Mouse (Mus musculus) embryonic stem cell, embryonic (primary cell): ENCODE measurements around the gene Ndufv3.
"Not testable (repeated sequence)": the region's sequence is repeated elsewhere in the genome, so short reads cannot be mapped to it uniquely, and the experiment has no call there.

Experiments used
- CTCF ChIA-PET, 4 experiments: fragments of 300-600 bp in 2 of 4; fragments of 350-600 bp in 2 of 4; sonication (Branson Sonifier 250); formaldehyde crosslinking; loops; one replicate each; lab custom pipeline; 2022; ENCODE audit warnings: inconsistent platforms in 2 of 4; lab: Charles Lee
- POLR2A ChIA-PET, 4 experiments: fragments of 300-600 bp in 2 of 4; fragments of 350-600 bp in 2 of 4; sonication (Branson Sonifier 250); formaldehyde crosslinking; loops; one replicate each; lab custom pipeline; 2022; ENCODE audit warnings: antibody characterized with exemption in 4 of 4, inconsistent platforms in 1 of 4; lab: Charles Lee

Gene Ndufv3

DNA sequence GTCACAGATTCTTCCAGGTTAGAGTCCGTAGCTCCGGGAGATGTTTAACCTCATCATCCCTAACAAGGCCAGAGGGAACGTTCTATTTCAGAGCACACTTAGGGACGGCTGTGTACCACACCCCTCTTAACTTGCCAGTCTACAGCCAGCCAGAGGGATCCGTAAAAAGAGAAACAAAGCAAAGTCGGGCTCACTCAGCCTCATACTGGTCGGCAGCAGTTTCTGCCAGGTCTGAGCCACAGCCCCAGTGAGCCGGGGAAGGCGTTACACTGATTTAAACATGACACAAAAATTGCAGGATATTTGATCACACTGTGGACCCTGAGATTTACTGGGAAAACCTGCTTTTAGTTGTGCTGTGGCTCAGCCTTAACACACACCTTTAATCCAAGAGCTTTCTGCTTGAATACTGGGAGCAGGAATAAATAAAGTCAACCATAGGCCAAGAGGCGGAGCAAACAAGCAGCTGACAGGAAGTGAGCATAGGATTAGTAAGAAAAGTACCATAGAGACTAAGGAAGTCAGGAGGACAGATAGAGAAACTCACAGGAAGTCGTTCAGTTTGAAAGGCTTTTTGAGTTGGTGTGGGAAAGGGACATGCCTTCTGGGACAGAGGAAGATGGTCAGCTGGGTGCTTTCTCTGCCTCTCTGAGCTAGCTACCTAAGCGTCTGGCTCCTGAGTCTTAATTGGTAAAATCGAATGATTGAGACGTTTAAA lies 11.7 kb downstream of the Ndufv3 start:
- ChIA-PET CTCF (interaction anchor here in 1 of 4 experiments (1.2 kb wide), 1 partner anchor 49 kb away, joined by 3 read pairs; no protein-coding TSS in a partner anchor), POLR2A (interaction anchor here (0.6 to 4.8 kb wide), 32 partner anchors 8 to 177 kb away, joined by 3 to 34 read pairs (median 6); partner anchors contain the start of genes Wdr4 (in 3 of the 4), Cbs (in 2 of the 4), Ndufv3 (in 2 of the 4) and Pknox1 (in 2 of the 4))

DNA sequence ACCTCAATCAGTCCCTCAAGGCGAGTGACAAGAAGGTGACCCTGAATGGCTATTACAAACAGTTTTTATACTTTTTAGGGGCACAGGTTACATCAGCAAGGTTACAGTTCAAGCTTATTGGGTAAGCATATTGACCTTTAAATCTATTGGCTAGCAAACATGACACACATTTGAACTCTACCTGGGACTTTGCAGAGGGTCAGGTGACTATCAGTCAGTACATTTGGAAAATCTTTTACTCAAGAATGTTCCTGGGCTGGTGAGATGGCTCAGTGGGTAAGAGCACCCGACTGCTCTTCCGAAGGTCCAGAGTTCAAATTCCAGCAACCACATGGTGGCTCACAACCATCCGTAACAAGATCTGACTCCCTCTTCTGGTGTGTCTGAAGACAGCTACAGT lies 12.4 kb downstream of the Ndufv3 start:
- CTCF ChIA-PET: interaction anchor here in 1 of 4 experiments (1.2 kb wide), 1 partner anchor 48 kb away, joined by 3 read pairs; no protein-coding TSS in a partner anchor

DNA sequence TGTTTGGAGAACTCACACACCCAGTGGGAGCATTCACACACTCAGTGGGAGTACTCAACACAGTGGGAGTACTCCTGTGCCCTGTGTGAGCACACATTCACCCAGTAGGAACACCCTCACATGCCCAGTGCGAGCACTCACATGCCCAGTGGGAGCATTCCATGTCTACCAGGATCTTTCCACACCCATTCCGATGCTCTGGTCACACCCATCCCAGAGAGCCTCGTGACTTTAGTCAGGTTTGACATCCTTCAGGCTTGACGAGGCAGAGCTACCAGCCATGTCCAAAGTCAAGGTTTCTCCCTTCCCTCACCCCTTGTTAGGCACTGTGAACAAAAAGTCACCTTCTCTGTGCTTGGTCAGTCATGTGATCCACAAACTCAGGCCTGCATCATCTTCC lies 15.4 kb downstream of the Ndufv3 start:
- ChIA-PET CTCF (interaction anchor here in 2 of 4 experiments (0.6 to 1.0 kb wide), 3 partner anchors 14 to 209 kb away, joined by 3 read pairs; no protein-coding TSS in a partner anchor), POLR2A (interaction anchor here (0.6 to 2.5 kb wide), 25 partner anchors 8 to 149 kb away, joined by 3 to 19 read pairs (median 4); partner anchors contain the start of genes Cbs (in 2 of the 4), Pknox1 (in 2 of the 4), Ndufv3 (in 1 of the 4) and Pde9a (in 1 of the 4))

More for the DNA sequence above, 12.4 kb downstream of the Ndufv3 start:
- POLR2A ChIA-PET: interaction anchor here (0.6 to 4.8 kb wide), 30 partner anchors 9 to 177 kb away, joined by 3 to 34 read pairs (median 6); partner anchors contain the start of genes Pknox1 (in 2 of the 4), Cbs (in 1 of the 4), Ndufv3 (in 1 of the 4) and Wdr4 (in 1 of the 4)

DNA sequence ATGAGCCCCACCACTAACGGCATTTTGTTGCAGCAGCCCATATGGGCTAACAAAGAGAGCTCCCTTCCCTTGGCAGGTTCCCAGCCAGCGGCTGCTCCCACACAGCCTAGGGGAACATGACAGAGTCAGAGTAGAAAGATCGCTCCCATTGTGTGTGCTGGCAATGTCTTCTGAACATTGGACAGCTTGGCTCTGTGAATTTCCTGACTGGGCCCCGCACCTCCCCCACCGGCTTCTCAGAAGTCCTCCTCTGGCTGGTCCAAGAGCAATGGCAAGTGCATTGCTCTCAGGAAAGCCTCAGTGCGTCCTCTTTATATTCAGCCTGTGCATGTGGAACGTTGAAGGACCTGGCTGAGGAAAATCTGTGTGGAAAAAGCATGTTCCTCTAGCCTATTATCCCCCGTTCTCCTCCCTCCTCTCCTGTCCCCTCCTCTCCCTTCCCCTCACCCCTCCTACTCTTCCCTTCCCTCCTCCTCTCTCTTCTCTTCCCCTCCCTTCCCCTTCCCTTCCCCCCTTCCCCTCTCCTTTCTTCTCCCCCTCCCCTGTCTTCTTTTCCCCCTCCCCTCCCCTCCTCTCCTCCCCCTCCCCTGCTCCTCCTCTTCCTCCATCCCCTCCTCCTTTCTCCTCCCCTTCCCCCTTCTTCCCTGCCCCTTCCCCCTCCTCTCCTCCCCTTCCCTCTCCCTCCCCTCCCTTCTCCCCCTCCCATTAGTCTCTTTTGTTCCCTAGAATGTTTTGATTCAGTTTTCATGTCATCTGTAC lies 16.1 kb downstream of the Ndufv3 start:
- ChIA-PET CTCF (interaction anchor here in 3 of 4 experiments (0.5 to 1.0 kb wide), 3 partner anchors 14 to 192 kb away, joined by 3 to 4 read pairs (median 3); no protein-coding TSS in a partner anchor), POLR2A (interaction anchor here in 3 of 4 experiments (0.6 to 2.5 kb wide), 22 partner anchors 9 to 150 kb away, joined by 3 to 19 read pairs (median 5); partner anchors contain the start of genes Cbs (in 2 of the 3), Pknox1 (in 2 of the 3), Ndufv3 (in 1 of the 3) and Pde9a (in 1 of the 3))

DNA sequence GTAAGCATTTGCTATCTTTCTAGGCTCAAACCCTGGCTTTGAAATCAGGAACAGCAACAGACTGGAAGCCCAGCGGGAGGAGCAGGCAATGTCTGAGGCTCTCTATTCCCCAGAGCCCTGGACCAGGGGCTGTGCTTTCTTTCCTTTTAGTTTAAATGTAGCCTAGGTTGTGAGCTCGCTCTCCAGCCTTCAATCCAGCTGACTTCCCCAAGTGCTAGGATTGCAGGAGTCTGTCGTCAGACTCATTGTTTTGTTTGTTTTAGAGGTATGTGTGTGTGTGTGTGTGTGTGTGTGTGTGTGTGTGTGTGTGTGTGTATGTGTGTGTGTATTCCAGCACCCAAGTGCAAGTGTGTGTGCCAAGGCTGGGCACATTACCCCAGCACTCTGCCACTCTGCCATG lies 20.2 kb downstream of the Ndufv3 start:
- ChIA-PET CTCF (interaction anchor here in 2 of 4 experiments (0.5 to 0.7 kb wide), 4 partner anchors 9 to 487 kb away, joined by 4 to 8 read pairs (median 6); no protein-coding TSS in a partner anchor), POLR2A (interaction anchor here in 3 of 4 experiments (0.6 to 2.1 kb wide), 12 partner anchors 9 to 172 kb away, joined by 3 to 7 read pairs (median 4); partner anchors contain the start of gene Pknox1 (in 2 of the 3))

DNA sequence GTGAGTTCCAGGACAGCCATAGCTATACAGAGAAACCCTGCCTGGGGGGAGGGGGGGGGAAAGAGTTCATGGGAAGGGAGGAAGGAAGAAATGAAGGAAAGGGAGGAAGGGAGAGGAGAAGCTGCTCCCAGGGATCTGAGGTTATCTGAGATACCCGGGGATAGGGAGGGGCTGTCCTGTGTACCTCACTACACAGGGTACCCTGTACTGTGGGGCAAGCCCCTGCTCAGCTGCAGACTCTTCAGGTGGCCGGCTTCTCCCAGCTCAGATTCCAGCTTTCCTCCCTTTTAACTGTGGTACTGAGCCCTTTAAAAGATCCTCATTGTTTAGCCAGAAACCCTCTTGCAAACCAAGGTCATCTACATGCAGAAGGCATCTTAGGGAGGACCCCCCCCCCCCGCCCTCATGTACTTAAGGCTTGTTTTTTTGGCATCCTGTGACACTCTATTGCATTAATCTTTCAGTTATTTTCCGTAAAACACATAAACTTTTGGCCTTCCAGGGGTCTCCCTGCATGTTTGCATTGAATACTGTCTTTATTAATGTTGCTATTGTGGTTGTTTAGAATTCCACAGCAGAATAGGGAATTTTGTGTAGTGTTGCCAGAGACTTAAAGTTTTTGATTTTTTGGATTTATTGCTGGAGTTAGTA lies 21.0 kb downstream of the Ndufv3 start:
- POLR2A ChIA-PET: interaction anchor here in 2 of 4 experiments (0.6 to 2.1 kb wide), 11 partner anchors 8 to 172 kb away, joined by 3 to 7 read pairs (median 4); partner anchors contain the start of gene Pknox1 (in 1 of the 2)
- CTCF ChIA-PET: interaction anchor here in 2 of 4 experiments (0.5 to 0.7 kb wide), 4 partner anchors 10 to 286 kb away, joined by 3 to 8 read pairs (median 4); no protein-coding TSS in a partner anchor

DNA sequence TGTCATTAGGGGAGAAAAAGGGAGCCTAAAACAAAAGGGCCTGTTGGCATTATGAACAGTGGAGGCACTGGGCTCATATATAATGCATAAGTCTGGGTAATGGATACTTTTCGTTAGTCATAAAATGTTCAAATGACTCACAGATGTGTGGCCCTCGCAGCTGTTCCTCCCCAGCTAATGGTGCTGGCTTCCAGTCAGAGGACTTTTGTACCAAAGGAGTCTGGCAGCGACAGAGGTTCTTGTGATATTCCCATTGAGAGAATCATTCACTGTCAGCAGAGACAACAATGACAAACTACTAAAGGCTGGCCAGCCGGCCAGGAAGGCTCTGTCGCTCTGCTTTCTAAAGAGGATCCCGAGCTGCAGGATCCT lies 21.5 kb downstream of the Ndufv3 start:
- ChIA-PET CTCF (interaction anchor here in 1 of 4 experiments (0.5 kb wide), 1 partner anchor 11 kb away, joined by 3 read pairs; no protein-coding TSS in a partner anchor), POLR2A (interaction anchor here in 2 of 4 experiments (0.9 to 2.1 kb wide), 4 partner anchors 8 to 17 kb away, joined by 3 to 6 read pairs (median 4); no protein-coding TSS in a partner anchor)

DNA sequence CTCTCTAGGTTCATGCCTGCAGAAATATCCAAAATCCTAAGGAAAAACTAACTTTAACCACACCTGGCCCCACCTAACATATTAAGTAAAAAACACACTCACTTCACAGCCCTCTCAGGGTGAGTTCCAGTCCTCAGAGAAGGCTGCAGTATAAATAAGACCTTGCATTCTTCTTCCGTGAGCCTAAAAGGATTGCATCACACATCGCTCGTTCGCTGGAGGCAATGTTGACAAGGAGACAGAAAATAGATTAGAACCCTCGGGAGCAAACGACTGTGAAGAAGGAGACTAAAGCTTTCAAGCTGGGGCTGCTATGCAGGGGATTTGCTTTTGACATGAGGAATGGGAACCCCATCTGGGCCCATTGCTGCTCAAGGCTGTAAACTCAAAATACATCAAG lies 23.7 kb downstream of the Ndufv3 start:
- ChIA-PET CTCF (no interaction called here), POLR2A (interaction anchor here in 2 of 4 experiments (0.7 to 0.8 kb wide), 2 partner anchors 14 to 15 kb away, joined by 3 to 4 read pairs; no protein-coding TSS in a partner anchor)

DNA sequence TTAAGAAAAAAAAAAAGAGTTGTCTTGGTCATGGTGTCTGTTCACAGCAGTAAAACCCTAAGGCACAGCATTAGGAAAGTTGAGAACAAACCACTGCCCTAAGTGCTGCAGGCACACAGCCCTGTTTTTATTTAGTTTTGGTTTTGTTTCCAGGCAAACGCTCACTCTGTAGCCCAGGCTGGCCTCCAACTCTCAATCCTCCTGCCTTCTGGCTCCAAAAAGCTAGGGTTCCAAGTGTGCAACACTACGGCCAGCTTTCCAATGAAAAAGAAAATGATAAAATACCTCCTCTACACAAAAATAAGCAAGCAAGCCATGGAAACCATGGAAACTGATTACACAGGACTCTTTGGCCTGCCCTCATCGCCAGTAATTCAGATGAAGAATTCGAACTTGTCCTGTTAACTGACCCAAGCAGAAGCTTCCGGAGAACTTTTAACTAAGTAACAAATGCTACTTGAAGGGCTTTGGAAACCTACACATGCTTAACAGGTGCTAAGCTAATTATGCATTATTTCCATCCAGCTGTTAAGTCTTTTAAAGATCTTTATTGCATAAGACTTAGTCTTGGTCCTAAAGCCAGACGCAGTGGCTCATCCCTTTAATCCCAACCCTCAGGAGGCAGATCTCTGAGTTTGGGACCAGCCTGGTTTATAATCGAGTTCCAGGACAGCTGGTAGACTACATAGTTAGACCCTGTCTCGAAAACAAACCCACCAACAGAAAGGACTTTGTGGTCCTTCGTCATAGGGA lies 26.7 kb downstream of the Ndufv3 start:
- ChIA-PET POLR2A (interaction anchor here in 2 of 4 experiments (0.9 to 5.6 kb wide), 6 partner anchors 12 to 42 kb away, joined by 3 to 52 read pairs (median 4); no protein-coding TSS in a partner anchor), CTCF (interaction anchor here in 2 of 4 experiments (0.6 to 0.7 kb wide), 3 partner anchors 21 to 538 kb away, joined by 3 to 5 read pairs (median 3); no protein-coding TSS in a partner anchor)

DNA sequence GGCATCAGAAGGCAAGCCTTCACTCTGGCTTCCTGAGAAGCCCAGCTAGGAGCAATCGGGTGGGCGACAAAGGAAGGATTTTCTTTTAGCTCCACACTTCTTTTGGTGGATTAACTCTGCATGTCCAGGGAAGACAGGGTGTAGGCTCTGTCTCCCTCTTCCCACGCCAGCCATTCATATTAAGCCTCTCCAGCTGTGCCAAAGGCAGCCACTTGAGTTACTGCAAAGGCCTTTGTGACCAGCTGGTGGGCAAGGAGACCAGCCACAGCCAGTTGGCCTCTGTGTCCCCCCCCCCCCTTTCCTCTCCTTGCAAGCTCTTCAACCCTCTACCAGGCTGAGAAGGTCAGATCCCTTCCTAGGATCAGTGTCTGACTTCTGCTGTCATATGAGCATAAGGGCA lies 28.1 kb downstream of the Ndufv3 start:
- POLR2A ChIA-PET: interaction anchor here (0.6 to 5.6 kb wide), 13 partner anchors 11 to 259 kb away, joined by 3 to 52 read pairs (median 5); partner anchors contain the start of genes Pknox1 (in 2 of the 4) and Wdr4 (in 1 of the 4)
- CTCF ChIA-PET: interaction anchor here in 1 of 4 experiments (0.7 kb wide), 2 partner anchors 203 to 204 kb away, joined by 3 to 4 read pairs; no protein-coding TSS in a partner anchor

DNA sequence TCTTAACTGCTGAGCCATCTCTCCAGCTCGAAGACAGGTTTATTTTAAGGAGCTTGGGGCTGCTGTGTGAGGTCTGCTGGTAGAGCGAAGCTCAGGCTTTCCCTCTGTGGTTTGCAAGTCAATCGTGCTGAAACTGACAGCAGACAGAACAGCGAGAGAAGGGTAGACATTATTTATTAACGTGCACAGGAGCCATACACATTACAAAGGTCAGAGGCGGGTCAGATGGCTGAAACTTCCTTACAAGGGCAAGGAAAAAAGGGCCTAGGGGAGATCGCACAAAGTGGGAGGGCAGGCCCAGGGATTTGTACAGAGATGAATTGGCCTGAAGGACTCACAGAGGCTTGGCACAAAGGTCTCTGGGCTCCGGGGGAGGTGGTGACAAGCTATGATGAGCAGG lies 29.5 kb downstream of the Ndufv3 start:
- CTCF ChIA-PET: interaction anchor here in 1 of 4 experiments (0.6 kb wide), 1 partner anchor 69 kb away, joined by 4 read pairs; no protein-coding TSS in a partner anchor
- POLR2A ChIA-PET: interaction anchor here in 3 of 4 experiments (0.6 to 5.6 kb wide), 18 partner anchors 9 to 261 kb away, joined by 3 to 52 read pairs (median 4); partner anchors contain the start of gene Pknox1 (in 2 of the 3)

DNA sequence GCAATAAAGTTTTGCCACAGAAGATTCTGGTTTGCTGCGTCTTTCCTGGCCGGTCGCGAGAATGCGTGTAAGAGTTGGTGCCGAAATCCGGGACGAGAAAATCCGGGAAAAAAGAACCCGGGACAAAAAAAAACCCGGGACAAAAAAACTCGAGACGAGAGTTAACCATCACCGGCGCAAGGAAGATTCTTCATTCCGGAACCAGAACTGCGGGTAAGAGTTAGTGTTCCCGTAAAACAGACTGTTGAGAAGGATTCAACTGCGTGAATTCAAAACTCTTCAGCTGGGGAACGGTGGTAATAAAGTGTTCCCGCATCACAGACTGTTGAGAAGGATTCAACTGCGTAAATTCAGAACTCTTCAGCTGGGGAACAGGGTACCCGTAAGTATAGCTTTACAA lies 32.7 kb downstream of the Ndufv3 start:
- CTCF ChIA-PET: not testable (repeated sequence)
- POLR2A ChIA-PET: interaction anchor here in 3 of 4 experiments (0.8 to 4.4 kb wide), 4 partner anchors 11 to 107 kb away, joined by 3 to 31 read pairs (median 10); partner anchors contain the start of gene Pknox1 (in 1 of the 3)

DNA sequence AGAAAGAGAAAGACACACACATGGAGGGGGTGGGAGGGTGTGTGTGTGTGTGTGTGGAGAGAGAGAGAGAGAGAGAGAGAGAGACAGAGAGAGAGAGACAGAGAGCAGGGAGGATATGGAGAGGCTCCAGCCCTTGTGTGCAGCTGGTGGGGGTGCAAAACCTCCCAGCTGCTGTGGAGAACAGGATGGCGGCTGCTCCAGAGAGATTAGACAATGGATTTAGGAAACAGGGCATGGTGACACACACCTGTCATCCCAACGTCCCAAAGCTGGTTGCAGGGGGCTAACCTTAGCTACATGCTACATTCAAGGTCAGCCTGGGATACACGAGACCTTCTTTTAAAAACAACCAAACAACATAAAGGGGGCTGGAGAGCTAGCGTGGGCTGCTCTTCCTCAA lies 36.3 kb downstream of the Ndufv3 start:
- CTCF ChIA-PET: no interaction called here
- POLR2A ChIA-PET: interaction anchor here in 2 of 4 experiments (0.5 to 5.4 kb wide), 8 partner anchors 8 to 97 kb away, joined by 3 to 40 read pairs (median 4); partner anchors contain the start of gene Pknox1 (in 1 of the 2)

DNA sequence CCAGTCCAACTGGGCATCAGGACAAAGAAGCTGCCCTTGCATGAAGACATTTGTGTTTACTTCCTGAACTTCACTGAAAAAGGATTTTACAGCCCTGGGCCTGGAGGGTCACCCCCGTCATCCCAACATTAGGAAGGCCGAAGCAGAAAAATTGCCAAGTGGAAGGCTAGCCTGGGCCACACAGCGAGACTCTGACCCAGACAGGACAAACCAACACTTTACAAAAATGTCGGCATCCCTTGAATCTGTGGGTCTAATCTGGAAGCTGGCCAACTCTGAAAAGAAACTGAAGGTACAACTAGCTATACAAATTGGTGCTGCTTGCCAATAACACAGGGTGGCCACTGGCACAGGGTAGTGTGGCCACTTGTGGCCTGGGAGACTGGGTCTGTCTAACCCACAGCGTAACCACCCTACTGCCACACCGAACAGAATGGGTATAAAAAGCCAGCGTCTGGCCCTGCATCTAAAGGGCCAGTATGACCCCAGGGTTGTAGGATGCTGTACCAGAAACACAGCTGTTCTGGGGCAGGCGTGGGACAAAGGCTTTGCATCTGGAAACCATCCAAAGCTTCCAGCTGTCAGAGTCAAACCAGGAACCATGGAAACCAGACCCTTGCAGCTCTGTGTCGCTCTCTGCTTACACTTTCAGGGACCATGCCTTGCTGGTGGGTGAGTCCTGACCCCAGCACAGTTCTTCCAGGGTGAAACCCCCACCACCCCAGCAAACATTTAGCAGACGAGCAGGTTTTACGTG lies 37.4 kb downstream of the Ndufv3 start:
- POLR2A ChIA-PET: interaction anchor here (0.6 to 5.4 kb wide), 45 partner anchors 8 to 263 kb away, joined by 3 to 52 read pairs (median 5); partner anchors contain the start of genes Cbs (in 2 of the 4) and Pde9a (in 1 of the 4)
- CTCF ChIA-PET: interaction anchor here in 1 of 4 experiments (0.7 kb wide), 1 partner anchor 67 kb away, joined by 3 read pairs; no protein-coding TSS in a partner anchor
